Mouse (Mus musculus): ENCODE results near the gene Tenm2. TPM values are rescaled to one million over a fixed set of nuclear protein-coding genes. Genes with fewer than 3 reads are reported as not detected.

Gene Tenm2
- total and polyA plus RNA-seq, 3 experiments: not detected

GRCm38 (mm10) chr11:36305348-36305950, 930.3 kb downstream of the Tenm2 start:
- Histone ChIP-seq H3K4me1 (ENCODE audit: control insufficient read depth in 1 of 2, insufficient read depth in 2 of 2) (no peaks in the 10 kb centered on the region), H3K9me3 (replicated peaks; ENCODE audit: low read length) (peaks cover 90% of the 10 kb centered on the region), H3K27ac (ENCODE audit: insufficient read depth, low read depth) (no peak overlapping the region), H3K27me3 (replicated peaks) (no peaks in the 10 kb centered on the region), H3K4me2 (ENCODE audit: insufficient read depth, low read depth, poor library complexity, severe bottlenecking) (no peak overlapping the region), H3K4me3 (replicated peaks in 1 of 3; ENCODE audit: low read depth in 2 of 3, low read length in 2 of 3, poor library complexity in 1 of 3) (no peak overlapping the region), H3K79me2 (replicated peaks; ENCODE audit: control insufficient read depth, extremely low read depth, insufficient read depth, poor library complexity, severe bottlenecking) (no peaks in the 10 kb centered on the region), H3K36me3 (replicated peaks in 1 of 2; ENCODE audit: control insufficient read depth in 1 of 2, insufficient read depth in 1 of 2, low read length in 1 of 2) (no peaks in the 10 kb centered on the region), H3K9ac (ENCODE audit: insufficient read depth, low read depth) (no peak overlapping the region)
- dilution Hi-C loops (cut with MboI; ENCODE audit: extremely low pct_ligation_motif_present, extremely low pct_unique_long_range_greater_than_20kb, low sequenced_read_pairs) (no loop called here), in situ Hi-C loops (cut with MboI; ENCODE audit: low pct_ligation_motif_present, low pct_unique_long_range_greater_than_20kb, low sequenced_read_pairs) (no loop called here)
- no peak for DNase-seq (ENCODE audit: extremely low read depth)
- TF ChIP-seq NELFE (IDR thresholded peaks at IDR 0.05; ENCODE audit: low read depth, low read length) (no peak), TCF12 (IDR thresholded peaks at IDR 0.05; ENCODE audit: low read depth, low read length) (no peak), USF2 (conservative IDR thresholded peaks at IDR 0.05; ENCODE audit: low read depth, low read length) (no peak), HCFC1 (IDR thresholded peaks at IDR 0.05; ENCODE audit: low read depth, low read length) (no peak), UBTF (IDR thresholded peaks at IDR 0.05; ENCODE audit: low read depth, low read length) (no peak), ZMIZ1 (IDR thresholded peaks at IDR 0.05; ENCODE audit: low read depth, low read length) (no peak), ZC3H11A (IDR thresholded peaks at IDR 0.05; ENCODE audit: low read depth, low read length) (no peak), PAX5 (IDR thresholded peaks at IDR 0.05; ENCODE audit: low read length) (no peak)

GRCm38 (mm10) chr11:36302913-36303371, 932.8 kb downstream of the Tenm2 start:
- no peaks in the 10 kb centered on the region for H3K79me2 ChIP-seq (replicated peaks; ENCODE audit: control insufficient read depth, extremely low read depth, insufficient read depth, poor library complexity, severe bottlenecking)
- H3K4me2 ChIP-seq (ENCODE audit: insufficient read depth, low read depth, poor library complexity, severe bottlenecking): no peak overlapping the region
- H3K27me3 ChIP-seq (replicated peaks): no peaks in the 10 kb centered on the region
- no peaks in the 10 kb centered on the region for H3K4me1 ChIP-seq (ENCODE audit: control insufficient read depth in 1 of 2, insufficient read depth in 2 of 2)
- H3K4me3 ChIP-seq (replicated peaks in 1 of 3; ENCODE audit: low read depth in 2 of 3, low read length in 2 of 3, poor library complexity in 1 of 3): no peak overlapping the region
- H3K27ac ChIP-seq (ENCODE audit: insufficient read depth, low read depth): no peak overlapping the region
- no peaks in the 10 kb centered on the region for H3K36me3 ChIP-seq (replicated peaks in 1 of 2; ENCODE audit: control insufficient read depth in 1 of 2, insufficient read depth in 1 of 2, low read length in 1 of 2)
- H3K9me3 ChIP-seq (replicated peaks; ENCODE audit: low read length): peaks cover 89% of the 10 kb centered on the region
- in situ Hi-C loops (cut with MboI; ENCODE audit: low pct_ligation_motif_present, low pct_unique_long_range_greater_than_20kb, low sequenced_read_pairs) (no loop called here), dilution Hi-C loops (cut with MboI; ENCODE audit: extremely low pct_ligation_motif_present, extremely low pct_unique_long_range_greater_than_20kb, low sequenced_read_pairs) (no loop called here)
- H3K9ac ChIP-seq (ENCODE audit: insufficient read depth, low read depth): no peak overlapping the region
- no peak for DNase-seq (ENCODE audit: extremely low read depth)
- TF ChIP-seq NELFE (IDR thresholded peaks at IDR 0.05; ENCODE audit: low read depth, low read length) (no peak), E2F4 (IDR thresholded peaks at IDR 0.05; ENCODE audit: insufficient replicate concordance, low read depth, low read length) (no peak), MEF2A (IDR thresholded peaks at IDR 0.05; ENCODE audit: borderline replicate concordance, low read depth, low read length) (no peak), NRF1 (IDR thresholded peaks at IDR 0.05; ENCODE audit: low read depth, low read length) (no peak), SMC3 (IDR thresholded peaks at IDR 0.05; ENCODE audit: low read depth, low read length) (no peak), MAFK (IDR thresholded peaks at IDR 0.05; ENCODE audit: insufficient replicate concordance, low read length) (no peak), USF2 (conservative IDR thresholded peaks at IDR 0.05; ENCODE audit: low read depth, low read length) (no peak), KAT2A (IDR thresholded peaks at IDR 0.05; ENCODE audit: insufficient replicate concordance, low read length) (no peak), MAZ (IDR thresholded peaks at IDR 0.05; ENCODE audit: low read depth, low read length) (no peak), EP300 (IDR thresholded peaks at IDR 0.05; ENCODE audit: low read length) (no peak), UBTF (IDR thresholded peaks at IDR 0.05; ENCODE audit: low read depth, low read length) (no peak), ELF1 (IDR thresholded peaks at IDR 0.05; ENCODE audit: low read depth, low read length) (no peak), JUND (conservative IDR thresholded peaks at IDR 0.05; ENCODE audit: low read depth, low read length) (no peak), TCF12 (IDR thresholded peaks at IDR 0.05; ENCODE audit: low read depth, low read length) (no peak)
